Mouse (Mus musculus): Measurements from ENCODE around the gene Stx16. TPM values are rescaled to one million over a fixed set of nuclear protein-coding genes. Genes with fewer than 3 reads are reported as not detected.
A peak's percentile ranks its signal among the peaks of the same experiment; 100 is the strongest.

Gene Stx16
- polyA plus RNA-seq, 1 experiment from 2014 or later, result 13.5 TPM

DNA sequence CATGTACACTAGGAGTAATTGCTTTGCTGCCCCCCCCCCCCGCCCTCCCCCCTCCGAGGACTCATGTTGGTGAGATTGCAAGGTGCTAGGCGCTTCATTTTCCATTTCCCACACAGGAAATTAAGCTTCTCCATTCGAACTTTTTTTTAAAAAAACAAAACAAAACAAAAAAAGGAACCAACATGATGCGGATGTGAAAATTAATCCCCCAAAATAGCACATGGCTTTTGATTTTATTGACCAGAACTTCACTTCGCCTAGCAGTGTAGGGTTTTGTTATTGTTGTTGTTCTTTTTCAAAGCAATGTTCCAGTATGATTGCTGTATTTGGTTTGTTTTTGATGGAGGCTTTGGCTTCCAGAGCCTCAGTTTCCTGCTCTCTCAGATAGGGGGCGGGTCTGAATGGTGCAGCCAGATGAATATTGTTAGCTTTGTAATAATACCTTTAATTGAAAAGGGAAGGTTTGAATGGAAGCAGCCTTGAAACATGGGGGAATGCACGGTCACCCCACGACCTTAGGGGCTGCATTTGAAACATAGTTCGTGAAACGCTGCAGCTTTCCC lies 1.7 kb downstream of the Stx16 start:
- WGBS, result 8% methylated on average over 11 of the region's 11 CpGs
- peak overlapping the region; percentile 93 for H3K27ac ChIP-seq
- no peak for ATAC-seq (ENCODE audit: low FRiP score)
- H3K4me3 ChIP-seq, result peak overlapping the region; percentile 75
- H3K9me3 ChIP-seq (replicated peaks), result no peaks in the 10 kb centered on the region
- peaks cover 49% of the 10 kb centered on the region for H3K4me1 ChIP-seq
- no peaks in the 10 kb centered on the region for H3K27me3 ChIP-seq
- no peaks in the 10 kb centered on the region for H3K36me3 ChIP-seq
- H3K4me2 ChIP-seq (replicated peaks), result peak overlapping the region; percentile 91
- H3K9ac ChIP-seq, result peak overlapping the region; percentile 71

DNA sequence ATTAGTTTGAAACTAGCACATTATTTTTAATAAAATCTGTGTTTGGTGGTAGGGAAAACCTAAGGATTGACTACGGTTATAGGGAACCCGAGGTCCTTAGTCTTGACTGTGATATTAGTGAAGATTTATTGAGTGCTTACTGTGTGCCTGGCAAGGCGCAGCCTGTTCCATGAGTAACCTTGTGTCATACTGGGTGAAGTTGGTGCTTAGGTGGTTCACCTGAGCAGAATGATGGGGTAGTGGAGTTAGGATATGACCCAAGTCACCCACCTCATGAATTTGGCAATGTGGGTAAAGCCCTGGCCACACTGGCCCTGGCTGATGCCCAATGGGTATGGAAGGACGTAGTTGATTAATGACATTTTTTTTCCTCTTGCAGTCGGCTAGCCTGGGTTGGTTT lies 5.7 kb downstream of the Stx16 start:
- Histone ChIP-seq H3K4me3 (no peak overlapping the region), H3K36me3 (no peaks in the 10 kb centered on the region), H3K9ac (no peak overlapping the region), H3K27ac (no peak overlapping the region), H3K4me1 (peaks cover 32% of the 10 kb centered on the region), H3K4me2 (replicated peaks) (no peak overlapping the region), H3K9me3 (replicated peaks) (no peaks in the 10 kb centered on the region), H3K27me3 (no peaks in the 10 kb centered on the region)
- no peak for ATAC-seq (ENCODE audit: low FRiP score)
- 81% methylated on average over 5 of the region's 5 CpGs for WGBS

DNA sequence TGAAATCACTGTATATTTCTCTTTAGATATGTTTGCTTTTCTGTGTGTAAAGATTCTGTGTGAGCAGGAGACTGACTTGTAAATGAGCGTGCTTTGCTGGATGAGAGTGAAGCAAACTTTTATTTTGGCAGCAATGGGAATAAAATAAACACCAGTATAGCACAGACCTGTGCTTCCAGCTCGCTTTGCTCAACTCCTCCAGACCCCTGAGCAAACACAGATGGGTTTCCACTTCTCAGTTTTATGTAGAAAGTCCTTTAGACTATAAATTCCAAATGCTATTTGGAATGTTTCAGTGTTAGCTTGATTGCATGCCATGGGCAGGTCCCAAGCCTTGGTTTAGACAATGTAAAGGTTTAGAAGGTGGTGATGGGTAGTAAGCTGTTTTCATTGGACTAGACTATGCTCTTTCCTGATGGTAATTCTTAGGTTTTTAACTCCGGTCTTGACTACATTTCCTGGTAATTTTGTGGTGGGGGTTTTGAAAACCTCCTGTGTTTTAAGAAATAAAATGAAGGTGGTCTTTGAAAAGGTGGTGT lies 6.3 kb downstream of the Stx16 start:
- H3K4me2 ChIP-seq (replicated peaks), result no peak overlapping the region
- H3K9ac ChIP-seq, result no peak overlapping the region
- no peaks in the 10 kb centered on the region for H3K27me3 ChIP-seq
- no peaks in the 10 kb centered on the region for H3K36me3 ChIP-seq
- peaks cover 25% of the 10 kb centered on the region for H3K4me1 ChIP-seq
- H3K4me3 ChIP-seq, result no peak overlapping the region
- no peaks in the 10 kb centered on the region for H3K9me3 ChIP-seq (replicated peaks)
- H3K27ac ChIP-seq, result no peak overlapping the region
- 77% methylated on average over 3 of the region's 3 CpGs for WGBS
- ATAC-seq (ENCODE audit: low FRiP score), result no peak

DNA sequence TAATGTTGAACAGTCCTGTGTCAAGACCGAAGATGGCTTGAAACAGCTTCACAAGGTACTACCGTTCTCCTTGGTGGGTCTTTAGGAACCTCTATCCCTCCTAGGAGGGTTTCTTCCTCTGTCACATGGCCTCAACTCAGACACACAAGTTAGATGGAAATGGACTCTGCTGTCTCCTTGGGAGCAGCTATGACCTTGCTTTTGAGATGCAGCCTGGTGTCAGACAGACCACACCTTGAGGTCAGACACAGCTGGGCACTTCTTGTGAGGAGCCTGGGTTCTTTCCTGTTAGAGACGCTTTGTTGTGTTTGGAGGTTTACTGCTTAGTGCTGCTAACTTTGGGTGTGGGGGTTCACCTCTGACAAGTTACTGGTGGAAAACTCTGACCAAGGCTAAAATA lies 19.0 kb downstream of the Stx16 start:
- no peak overlapping the region for H3K9ac ChIP-seq
- no peak overlapping the region for H3K27ac ChIP-seq
- no peaks in the 10 kb centered on the region for H3K27me3 ChIP-seq
- H3K9me3 ChIP-seq (replicated peaks), result no peaks in the 10 kb centered on the region
- peaks cover 21% of the 10 kb centered on the region for H3K36me3 ChIP-seq
- ATAC-seq (ENCODE audit: low FRiP score), result no peak
- WGBS, result 94% methylated on average over 3 of the region's 3 CpGs
- no peak overlapping the region for H3K4me3 ChIP-seq
- no peaks in the 10 kb centered on the region; the same call in 1 of the 2 replicates for H3K4me1 ChIP-seq
- no peak overlapping the region for H3K4me2 ChIP-seq (replicated peaks)

DNA sequence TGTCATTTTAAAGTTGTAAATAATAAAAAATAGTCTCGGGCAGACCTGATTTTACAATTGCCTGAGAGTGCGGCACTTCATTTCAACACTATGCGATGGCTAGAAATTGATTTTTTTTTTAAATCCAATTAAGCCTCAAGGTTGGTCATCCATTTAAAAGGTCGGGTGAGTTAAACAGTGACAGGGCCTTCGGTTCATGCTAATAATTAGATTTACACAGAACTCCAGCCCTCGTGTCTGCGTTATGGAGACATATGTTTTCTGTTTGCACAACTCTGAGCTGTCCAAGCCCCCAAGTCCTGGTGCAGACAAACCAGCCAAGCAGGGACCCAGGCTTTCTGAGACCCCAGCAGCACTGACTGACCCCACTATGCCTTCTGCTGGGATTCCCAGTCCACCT lies 26.3 kb downstream of the Stx16 start:
- no peak for ATAC-seq (ENCODE audit: low FRiP score)
- WGBS, result 62% methylated on average over 7 of the region's 7 CpGs
- 0 out of 2 replicates have a peak, but pooled peaks cover 3% of the 10 kb centered on the region for H3K36me3 ChIP-seq
- H3K27me3 ChIP-seq, result no peaks in the 10 kb centered on the region
- H3K4me3 ChIP-seq, result no peak overlapping the region
- no peak overlapping the region for H3K4me2 ChIP-seq (replicated peaks)
- 0 out of 2 replicates have a peak, but pooled peaks cover 2% of the 10 kb centered on the region for H3K4me1 ChIP-seq
- H3K27ac ChIP-seq, result no peak overlapping the region
- no peaks in the 10 kb centered on the region for H3K9me3 ChIP-seq (replicated peaks)
- no peak overlapping the region for H3K9ac ChIP-seq

DNA sequence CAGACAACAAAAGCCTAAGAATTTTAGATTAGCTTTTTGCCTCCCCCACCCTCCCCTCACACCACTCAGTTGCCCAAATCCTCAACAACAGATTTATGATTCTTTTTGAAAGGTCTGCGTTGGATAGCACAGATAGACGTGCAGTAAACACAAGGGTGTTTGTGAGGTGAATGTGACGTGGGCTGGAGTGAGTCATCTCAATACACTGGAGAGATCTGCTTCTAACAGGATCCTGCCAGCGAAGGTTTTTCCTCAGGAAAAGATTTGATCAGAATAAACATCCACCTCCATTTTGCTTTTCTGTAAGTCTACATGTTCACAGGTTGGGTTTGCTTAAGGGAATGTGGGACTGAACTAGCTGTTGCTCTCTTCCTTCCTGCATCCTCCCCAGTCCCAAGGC lies 27.4 kb downstream of the Stx16 start:
- Histone ChIP-seq H3K27ac (no peak overlapping the region), H3K36me3 (no peaks in the 10 kb centered on the region), H3K27me3 (no peaks in the 10 kb centered on the region; the same call in 1 of the 2 replicates), H3K4me2 (replicated peaks) (no peak overlapping the region), H3K4me1 (0 out of 2 replicates have a peak, but pooled peaks cover 2% of the 10 kb centered on the region), H3K9ac (no peak overlapping the region), H3K4me3 (no peak overlapping the region), H3K9me3 (replicated peaks) (no peaks in the 10 kb centered on the region)
- whole genome bisulfite sequencing, result 95% methylated on average over 4 of the region's 4 CpGs
- no peak for ATAC-seq (ENCODE audit: low FRiP score)

DNA sequence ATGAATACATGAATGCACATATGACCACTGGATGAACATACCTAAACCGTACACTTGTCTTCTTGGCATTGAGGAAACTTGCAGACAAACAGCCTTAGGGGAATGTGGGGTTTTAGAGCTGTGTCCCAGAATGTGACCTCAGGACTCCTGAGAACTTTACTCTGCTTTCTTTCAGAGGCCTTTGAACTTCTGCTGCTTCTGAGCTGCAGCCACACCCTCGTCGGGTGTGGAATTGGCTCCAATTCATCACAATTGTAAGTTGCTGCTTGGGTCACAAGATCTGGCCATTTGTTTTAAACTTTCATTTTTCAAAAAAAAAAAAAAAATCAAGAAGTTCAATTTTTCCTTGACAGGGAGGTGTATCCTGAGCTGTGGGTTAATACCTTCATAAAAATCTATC lies 31.3 kb downstream of the Stx16 start:
- no peak overlapping the region for H3K4me3 ChIP-seq
- H3K27me3 ChIP-seq, result no peaks in the 10 kb centered on the region; the same call in 1 of the 2 replicates
- no peak overlapping the region for H3K4me2 ChIP-seq (replicated peaks)
- H3K36me3 ChIP-seq, result 0 out of 2 replicates have a peak, but pooled peaks cover 2% of the 10 kb centered on the region
- ATAC-seq (ENCODE audit: low FRiP score), result no peak
- H3K27ac ChIP-seq, result no peak overlapping the region
- H3K9ac ChIP-seq, result no peak overlapping the region
- H3K4me1 ChIP-seq, result peaks cover 22% of the 10 kb centered on the region
- H3K9me3 ChIP-seq (replicated peaks), result no peaks in the 10 kb centered on the region
- WGBS, result 93% methylated on average over 3 of the region's 3 CpGs

DNA sequence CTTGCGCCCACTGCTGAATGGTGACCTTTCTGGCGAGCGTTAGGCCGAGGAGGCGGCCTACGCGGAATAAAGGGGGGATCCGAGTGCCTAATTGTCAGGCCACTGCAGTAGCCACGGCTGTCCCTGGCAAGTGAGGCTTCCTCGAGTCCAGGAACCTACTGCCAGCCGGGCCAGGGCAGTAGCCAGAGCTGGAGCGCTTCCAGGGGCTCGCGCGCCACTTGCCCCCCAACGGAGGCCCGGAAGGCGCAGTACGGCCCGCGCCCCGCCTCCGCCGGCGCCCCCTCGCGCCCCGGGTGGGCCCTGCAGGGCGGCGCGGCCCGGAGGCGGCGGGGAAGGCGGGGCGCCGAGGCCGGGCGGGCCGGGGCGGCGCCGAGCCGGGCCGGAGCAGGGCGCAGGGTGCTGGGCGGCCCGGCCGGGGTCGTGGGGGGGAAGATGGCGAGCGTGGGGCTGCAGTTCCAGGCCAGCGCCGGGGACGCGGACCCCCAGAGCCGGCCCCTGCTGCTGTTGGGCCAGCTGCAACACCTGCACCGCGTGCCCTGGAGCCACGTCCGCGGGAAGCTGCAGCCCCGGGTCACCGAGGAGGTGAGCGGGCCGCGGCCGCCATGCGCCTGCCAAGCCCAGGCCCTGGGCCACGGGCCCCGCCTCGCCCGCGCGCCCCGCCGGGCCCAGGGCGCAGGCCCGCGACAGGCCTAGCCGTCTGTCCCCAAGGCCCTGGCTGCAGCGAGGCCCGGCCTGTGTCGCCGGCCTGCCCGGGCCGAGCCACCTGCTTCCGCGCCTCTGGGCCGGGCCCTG lies 34.1 kb downstream of the Stx16 start, which contains the start of gene Npepl1:
Gene Npepl1, plus strand, starts transcription at position 359 of the 792 bp plus-strand sequence.
- peak; percentile 87 for ATAC-seq (ENCODE audit: low FRiP score)
- H3K27me3 ChIP-seq, result no peaks in the 10 kb centered on the region; the same call in 1 of the 2 replicates
- peaks cover 20% of the 10 kb centered on the region for H3K4me1 ChIP-seq
- WGBS, result 2% methylated on average over 77 of the region's 90 CpGs
- H3K36me3 ChIP-seq, result peaks cover 7% of the 10 kb centered on the region; the same call in 1 of the 2 replicates
- no peaks in the 10 kb centered on the region for H3K9me3 ChIP-seq (replicated peaks)
- peak within 1 kb of the TSS; percentile 79 for H3K9ac ChIP-seq
- peak within 1 kb of the TSS; percentile 73 for H3K4me2 ChIP-seq (replicated peaks)
- peak within 1 kb of the TSS; percentile 47 for H3K4me3 ChIP-seq
- H3K27ac ChIP-seq, result peak within 1 kb of the TSS; percentile 46; the same call in 1 of the 2 replicates

DNA sequence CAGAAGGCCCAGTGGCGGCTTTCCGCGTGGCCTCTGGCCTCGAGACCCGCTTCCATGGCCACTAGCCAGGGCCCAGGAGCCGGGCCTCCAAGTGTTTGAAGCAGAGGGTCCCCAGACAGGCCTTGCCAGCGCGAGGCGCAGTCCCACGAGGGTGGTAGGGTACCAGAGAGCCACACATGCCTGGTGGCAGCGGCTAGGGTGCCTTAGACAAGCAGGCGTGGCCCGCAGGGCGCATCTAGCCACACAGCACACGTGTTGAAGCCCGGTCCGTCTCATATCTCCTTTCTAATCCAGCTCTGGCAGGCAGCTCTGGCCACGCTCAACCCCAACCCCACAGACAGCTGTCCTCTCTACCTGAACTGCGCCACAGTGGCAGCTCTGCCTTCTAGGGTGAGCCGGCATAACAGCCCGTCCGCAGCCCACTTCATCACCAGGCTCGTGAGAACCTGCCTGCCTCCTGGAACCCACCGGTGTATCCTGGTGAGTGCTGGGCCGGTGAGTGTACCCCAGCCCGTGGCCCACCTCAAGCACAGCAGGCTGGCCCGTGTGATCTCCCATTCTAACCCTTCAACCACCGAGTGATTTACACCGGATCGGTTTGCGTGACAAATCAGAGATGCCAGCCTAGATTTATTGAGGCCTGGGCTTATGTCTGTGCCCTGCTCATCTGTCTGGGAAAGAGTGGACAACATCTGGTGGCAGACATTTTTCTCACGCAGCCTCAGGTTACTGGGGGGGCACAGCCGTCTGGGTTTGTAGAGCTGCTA lies 34.9 kb downstream of the Stx16 start:
- Histone ChIP-seq H3K9ac (peak overlapping the region; percentile 79), H3K4me3 (peak overlapping the region; percentile 47), H3K4me1 (peaks cover 20% of the 10 kb centered on the region), H3K27ac (peak overlapping the region; percentile 46; the same call in 1 of the 2 replicates), H3K9me3 (replicated peaks) (no peaks in the 10 kb centered on the region), H3K36me3 (peaks cover 7% of the 10 kb centered on the region; the same call in 1 of the 2 replicates), H3K27me3 (no peaks in the 10 kb centered on the region; the same call in 1 of the 2 replicates), H3K4me2 (replicated peaks) (peak overlapping the region; percentile 73)
- no peak; the same call in 1 of the 2 replicates for ATAC-seq (ENCODE audit: low FRiP score)
- WGBS, result 49% methylated on average over 33 of the region's 33 CpGs

DNA sequence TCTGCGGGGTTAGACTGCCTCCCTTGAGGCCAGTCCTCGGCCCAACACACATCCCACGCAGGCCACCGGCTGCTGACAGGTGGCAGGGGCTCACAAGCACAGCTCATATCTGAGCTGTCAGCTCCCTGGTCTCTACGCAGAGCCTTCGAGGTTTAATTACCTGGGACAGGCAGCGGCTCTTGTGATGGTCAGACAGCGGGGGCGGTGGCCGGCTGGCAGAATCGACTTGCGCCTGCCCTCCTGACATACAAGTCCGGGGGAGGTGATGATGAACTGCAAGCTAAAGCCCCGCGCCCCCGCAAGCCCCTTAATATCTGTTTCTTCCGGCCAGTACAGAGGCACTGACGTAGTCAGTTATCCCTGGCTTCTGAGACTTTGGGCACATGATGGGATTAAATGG lies 36.8 kb downstream of the Stx16 start:
- Histone ChIP-seq H3K27ac (no peak overlapping the region), H3K36me3 (peaks cover 7% of the 10 kb centered on the region; the same call in 1 of the 2 replicates), H3K4me2 (replicated peaks) (no peak overlapping the region), H3K4me1 (peaks cover 34% of the 10 kb centered on the region), H3K27me3 (no peaks in the 10 kb centered on the region; the same call in 1 of the 2 replicates), H3K9ac (no peak overlapping the region), H3K9me3 (replicated peaks) (no peaks in the 10 kb centered on the region), H3K4me3 (no peak overlapping the region)
- no peak for ATAC-seq (ENCODE audit: low FRiP score)
- WGBS, result 63% methylated on average over 18 of the region's 18 CpGs

DNA sequence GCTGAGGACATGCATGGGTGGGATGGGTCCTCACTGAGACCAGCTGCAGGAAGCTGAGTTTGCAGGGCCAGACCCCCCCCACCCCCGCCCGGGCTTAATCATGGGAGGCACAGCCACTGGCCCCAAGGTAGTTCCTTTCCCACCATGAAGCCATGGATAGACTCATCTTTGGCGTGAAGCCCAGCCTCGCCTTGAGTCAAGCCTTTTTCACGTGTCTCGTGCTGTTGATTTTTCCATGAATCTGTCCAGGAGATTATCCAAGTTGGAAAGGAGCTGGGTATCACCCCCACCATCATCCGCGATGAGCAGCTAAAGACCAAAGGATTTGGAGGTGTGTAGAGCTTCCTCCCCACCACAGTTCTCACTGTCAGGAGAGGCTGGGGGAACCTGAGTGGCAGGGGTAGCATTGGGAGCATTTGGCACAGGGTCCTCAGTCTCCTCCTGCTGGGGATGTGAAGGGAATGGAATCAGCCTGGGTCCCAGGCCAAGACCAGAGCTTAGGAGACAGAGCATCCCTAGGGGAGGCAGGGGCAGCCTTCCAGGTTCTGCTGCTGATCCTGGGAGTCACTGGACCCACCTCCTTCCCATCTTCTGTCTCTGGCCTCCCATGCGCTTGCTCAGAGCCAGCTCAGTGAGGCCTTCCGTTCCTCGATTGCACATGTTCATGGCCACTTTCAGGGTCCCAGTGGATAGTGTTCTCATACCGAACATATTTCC lies 38.2 kb downstream of the Stx16 start:
- WGBS, result 93% methylated on average over 12 of the region's 12 CpGs

More for the DNA sequence above, 38.2 kb downstream of the Stx16 start:
- Histone ChIP-seq H3K27ac (no peak overlapping the region), H3K9ac (no peak overlapping the region), H3K36me3 (peaks cover 10% of the 10 kb centered on the region; the same call in 1 of the 2 replicates), H3K27me3 (no peaks in the 10 kb centered on the region), H3K9me3 (replicated peaks) (no peaks in the 10 kb centered on the region), H3K4me3 (no peak overlapping the region), H3K4me1 (peaks cover 34% of the 10 kb centered on the region), H3K4me2 (replicated peaks) (no peak overlapping the region)
- no peak for ATAC-seq (ENCODE audit: low FRiP score)
